In genomic region chr11:53443861-53444260, GRCm38 (mm10) we compare ENCODE assay signal across 1 mouse cellular context.
TF ChIP-seq lines count a peak whose summit lies in the region.

No protein-coding gene starts in this region.

TF ChIP-seq in MEL, 35 proteins besides CTCF, POLR2A, EP300 and RAD21:
- TF ChIP-seq USF2 (IDR thresholded peaks at IDR 0.05; ENCODE audit: borderline replicate concordance in 1 of 2, insufficient read depth in 1 of 2, low read depth in 1 of 2, low read length in 2 of 2) (no peak), MXI1 (IDR thresholded peaks at IDR 0.05; ENCODE audit: low read depth, low read length) (peak; percentile 71), UBTF (IDR thresholded peaks at IDR 0.05; ENCODE audit: borderline replicate concordance, insufficient read depth, low read depth, low read length) (no peak), JUND (IDR thresholded peaks at IDR 0.05; ENCODE audit: low read depth, low read length) (no peak), MYC (IDR thresholded peaks at IDR 0.05; ENCODE audit: low read depth, low read length) (peak; percentile 94), TBP (IDR thresholded peaks at IDR 0.05; ENCODE audit: low read depth, low read length) (0 out of 2 replicates have a peak, but pooled peaks have one; percentile 41), MAX (IDR thresholded peaks at IDR 0.05; ENCODE audit: low read length) (0 out of 2 replicates have a peak, but pooled peaks have one; percentile 25), ZC3H11A (IDR thresholded peaks at IDR 0.05; ENCODE audit: low read depth, low read length) (peak; percentile 67), ELF1 (IDR thresholded peaks at IDR 0.05; ENCODE audit: low read depth, low read length) (no peak), SMC3 (IDR thresholded peaks at IDR 0.05; ENCODE audit: low read depth, low read length) (peak; percentile 84), SIN3A (IDR thresholded peaks at IDR 0.05; ENCODE audit: low read length) (no peak)
